Mouse (Mus musculus) left cerebral cortex, postnatal 4 days (tissue): ENCODE data around the gene Gtf2h2. TPM values are rescaled to one million over a fixed set of nuclear protein-coding genes. Genes with fewer than 3 reads are reported as not detected.
"Not testable (repeated sequence)": the region's sequence is repeated elsewhere in the genome, so short reads cannot be mapped to it uniquely, and the experiment has no call there.

Source experiments
- DNase-seq: peaks from one replicate; pipeline ENCODE4 v3.0.0-alpha.2; 2022
- intact Hi-C: fragments of 180-260 bp; cut with DNase I; formaldehyde crosslinking; loops from one replicate; pipeline ENCODE4 v1.15.1; 2025
- total RNA-seq, 2 experiments: library from RNA; stranded (reverse); gene quantifications; 2 replicates each; pipeline ENCODE4 v1.2.3; 2021

The Gtf2h2 gene
- 10 to 100 TPM; 41.0 to 52.8 TPM for total RNA-seq

DNA sequence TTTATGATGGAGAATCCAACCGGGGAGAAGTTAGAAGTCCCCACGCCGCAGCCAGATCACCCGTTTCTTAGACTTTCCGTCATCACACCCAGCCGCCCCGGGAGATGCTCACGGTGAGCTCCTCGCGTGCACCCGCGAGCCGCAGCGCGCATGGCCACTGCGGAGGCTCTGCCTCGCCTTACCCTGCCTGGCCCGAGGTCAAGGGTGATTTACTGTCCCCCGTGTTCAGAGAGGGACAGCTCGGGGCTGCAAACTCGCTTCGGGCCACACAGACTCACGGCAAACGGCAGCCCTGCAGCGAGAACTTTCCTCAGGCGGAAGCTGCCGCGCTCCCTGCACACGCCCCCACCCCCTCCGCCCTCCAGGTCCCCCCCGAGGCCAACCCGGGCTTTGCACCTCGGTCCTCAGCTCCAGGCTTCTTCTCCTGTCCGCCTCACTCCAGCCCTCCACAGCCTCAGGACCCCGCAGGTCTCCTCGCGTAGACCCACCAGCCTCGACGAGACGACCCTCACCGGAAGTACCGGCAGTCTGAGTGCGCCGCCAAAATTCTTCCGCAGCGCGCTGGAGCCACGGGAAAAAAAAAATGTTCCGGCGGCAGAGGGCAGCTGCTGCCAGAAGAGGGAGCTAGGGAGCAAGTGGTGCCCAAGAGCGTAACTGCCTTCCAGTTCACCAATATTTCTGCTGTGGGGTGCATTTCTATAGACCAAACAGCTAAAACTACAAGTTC, at the start of gene Gtf2h2:
Gene Gtf2h2 (minus strand): TSS at position 519 of the 727 bp plus-strand sequence.
- intact Hi-C loops: no loop called here

DNA sequence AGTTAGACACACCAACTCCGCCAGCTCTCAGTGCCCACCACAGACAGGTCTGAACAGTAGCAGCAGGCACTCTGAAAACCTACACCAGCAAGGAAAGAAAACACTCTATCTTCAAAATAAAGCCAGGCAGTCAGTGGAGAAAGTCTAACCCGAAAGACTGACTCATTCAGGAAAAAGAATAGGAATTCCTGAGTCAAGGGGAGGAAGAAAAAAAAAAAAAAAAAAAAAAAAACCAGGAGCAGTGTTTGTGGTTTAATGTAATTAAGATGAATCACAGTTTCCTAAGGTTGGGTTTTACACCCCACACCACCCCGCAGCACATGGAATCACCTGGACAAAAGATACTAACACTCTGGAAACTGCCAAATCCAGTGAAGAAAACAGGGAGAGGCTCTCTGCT, 43.8 kb upstream of the Gtf2h2 start:
- intact Hi-C loops: no loop called here
- no peak for DNase-seq

More for the DNA sequence above, at the start of gene Gtf2h2:
- peak; percentile 79 for DNase-seq

DNA sequence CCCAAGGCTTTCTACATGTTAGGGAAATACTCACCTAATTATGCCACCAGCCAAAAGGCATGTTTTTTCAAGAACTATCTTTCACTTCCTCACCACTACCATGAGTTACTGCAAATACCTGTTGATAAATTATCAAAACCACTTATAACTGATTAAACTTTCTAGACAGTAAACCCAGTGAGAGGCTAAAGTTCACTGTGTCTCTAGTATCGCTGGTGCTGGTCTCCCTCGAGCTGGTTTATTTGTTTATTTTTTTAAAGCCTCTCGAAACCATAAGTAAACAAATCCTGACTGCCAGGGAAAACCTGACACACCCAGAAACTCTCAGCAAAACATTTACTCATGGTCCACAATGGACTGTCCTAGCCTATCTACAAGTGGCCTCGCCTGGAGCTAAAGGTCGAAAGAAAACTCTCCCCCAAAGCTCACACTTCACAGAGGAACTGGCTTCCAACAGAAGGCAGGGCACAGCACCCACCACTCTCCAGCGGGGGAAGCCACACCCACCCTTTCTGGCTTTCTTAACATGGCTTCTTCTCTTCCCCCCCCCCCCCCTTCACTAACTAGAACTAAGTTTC, 40.5 kb upstream of the Gtf2h2 start:
- no peak for DNase-seq
- intact Hi-C loops: no loop called here

DNA sequence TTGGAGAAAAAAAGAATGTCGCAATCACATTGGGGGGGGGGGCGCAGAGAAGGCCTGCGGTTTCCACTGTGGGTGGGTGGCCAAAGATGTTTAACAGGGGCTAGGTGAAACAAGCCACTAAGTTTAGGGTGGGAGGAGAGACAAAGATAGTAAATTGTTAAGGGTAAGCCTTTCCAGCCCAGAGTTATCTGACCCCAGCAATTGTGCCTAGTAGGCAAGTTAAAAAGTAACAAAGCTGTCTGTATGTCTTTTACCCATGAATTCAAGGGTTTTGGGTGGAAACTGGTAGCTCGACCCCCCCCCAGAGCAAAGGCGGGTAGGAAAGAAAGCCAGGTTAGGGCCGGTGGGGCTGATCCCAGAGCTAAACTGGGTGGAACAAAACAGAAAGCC, 34.3 kb upstream of the Gtf2h2 start:
- DNase-seq: no peak
- intact Hi-C loops: no loop called here

DNA sequence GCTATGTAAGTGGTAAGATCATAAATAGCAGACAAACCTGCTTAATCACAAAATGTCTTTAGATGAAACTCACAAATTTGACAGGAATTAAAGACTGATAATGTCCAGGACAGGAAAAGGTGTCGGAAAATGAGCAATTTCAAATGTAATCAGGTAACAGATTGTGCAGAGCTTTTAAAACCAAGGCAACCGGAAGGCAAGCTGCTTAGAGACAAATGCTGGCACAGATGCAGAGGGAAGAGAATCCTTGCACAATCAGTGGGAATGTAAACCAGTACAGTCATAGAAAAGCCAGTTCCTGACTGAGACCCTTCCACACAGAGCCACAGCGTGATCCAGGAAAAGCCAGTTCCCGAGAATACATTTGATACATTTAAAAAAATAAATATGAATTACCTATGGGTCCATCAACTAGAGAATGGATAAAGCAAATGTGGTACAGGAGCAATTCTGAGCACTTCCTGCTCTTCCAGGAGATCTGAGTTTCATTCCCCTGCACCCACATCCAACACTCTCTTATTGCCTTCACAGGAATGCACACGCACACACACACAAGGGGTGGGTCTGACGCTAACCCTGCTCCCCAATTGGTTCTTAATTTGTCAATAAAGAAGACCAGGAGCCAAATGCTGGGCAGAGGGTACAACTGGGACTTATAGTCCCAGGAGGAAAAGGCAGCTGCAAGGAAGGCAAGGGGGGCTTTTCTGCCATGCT, 33.7 kb upstream of the Gtf2h2 start:
- intact Hi-C loops: no loop called here
- DNase-seq: no peak

DNA sequence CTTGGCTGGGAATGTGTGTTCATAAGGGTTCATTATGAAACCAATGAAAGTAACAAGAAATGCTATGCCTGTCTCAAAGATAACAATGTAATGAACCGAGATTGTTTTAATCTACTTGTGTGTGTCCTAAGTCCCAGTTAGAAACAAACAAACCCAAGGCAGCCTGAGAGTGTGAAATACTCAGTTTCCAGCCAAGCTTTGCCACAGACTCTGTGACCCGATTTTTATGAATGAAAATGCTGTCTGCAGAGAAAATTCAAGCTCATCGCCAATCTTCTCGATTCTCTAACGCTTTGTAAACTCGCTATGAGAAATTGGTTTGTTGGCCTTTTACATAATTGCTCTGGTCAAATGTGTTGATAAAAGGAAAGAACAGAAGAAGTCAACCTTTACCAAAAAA, 32.5 kb upstream of the Gtf2h2 start:
- intact Hi-C loops: no loop called here
- no peak for DNase-seq

DNA sequence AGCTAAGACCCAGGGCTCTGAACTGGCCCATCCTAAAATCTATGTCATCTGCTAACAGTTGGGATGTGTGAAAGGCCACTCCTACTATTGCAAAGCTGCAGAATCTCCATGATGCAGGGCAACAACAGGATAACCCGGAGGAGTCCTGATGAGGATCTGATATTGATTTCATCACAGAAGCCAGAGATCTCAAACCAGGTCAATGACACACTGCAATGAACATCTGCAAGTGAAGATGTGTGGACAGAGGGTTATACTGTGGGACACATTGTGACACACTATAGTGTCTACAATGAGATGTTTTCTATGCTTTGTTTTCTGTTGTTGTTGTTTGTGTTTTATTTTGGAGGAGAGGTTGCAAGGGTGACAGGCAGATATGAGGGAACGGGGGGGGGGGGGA, 31.3 kb upstream of the Gtf2h2 start:
- intact Hi-C loops: no loop called here
- DNase-seq: no peak

DNA sequence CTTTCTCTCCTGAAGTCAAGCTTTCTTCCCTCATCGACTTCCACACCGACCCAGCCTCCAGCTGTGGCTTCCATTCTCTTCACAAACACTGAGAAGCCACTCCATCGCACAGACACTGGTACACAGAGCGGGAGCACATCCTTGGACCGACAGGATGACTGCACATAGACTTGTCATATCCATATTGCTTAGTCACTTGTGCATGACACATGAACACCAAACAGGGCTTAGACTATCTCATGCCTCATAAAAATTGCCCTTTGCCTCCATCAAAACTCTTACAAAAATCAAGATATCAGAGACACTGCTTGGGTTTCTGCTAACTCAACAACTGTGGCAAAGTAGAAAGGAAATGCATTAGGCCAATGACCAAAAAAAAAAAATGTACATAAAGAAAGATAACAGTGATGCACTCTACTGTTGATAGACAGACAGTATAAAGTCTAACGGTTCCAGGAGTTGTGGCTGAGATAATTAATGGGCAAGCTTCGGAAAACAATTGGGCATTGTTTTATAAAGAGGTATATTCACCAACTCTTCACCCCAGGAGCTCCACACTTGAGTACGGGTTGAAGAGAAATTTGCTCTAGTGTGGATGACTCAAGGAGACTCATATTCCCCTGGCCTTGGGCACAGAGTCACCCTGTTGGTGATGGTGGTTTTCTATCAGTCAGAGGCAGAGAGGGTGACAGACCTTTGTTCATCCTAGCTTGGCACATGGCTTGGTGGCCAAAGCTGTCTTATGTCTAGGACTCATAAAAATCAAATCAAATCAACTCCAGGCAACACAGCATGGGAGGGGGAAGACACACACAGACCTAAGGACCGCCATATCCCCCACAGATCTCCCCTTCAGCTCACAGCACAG, 29.6 kb upstream of the Gtf2h2 start:
- DNase-seq: no peak
- intact Hi-C loops: no loop called here

DNA sequence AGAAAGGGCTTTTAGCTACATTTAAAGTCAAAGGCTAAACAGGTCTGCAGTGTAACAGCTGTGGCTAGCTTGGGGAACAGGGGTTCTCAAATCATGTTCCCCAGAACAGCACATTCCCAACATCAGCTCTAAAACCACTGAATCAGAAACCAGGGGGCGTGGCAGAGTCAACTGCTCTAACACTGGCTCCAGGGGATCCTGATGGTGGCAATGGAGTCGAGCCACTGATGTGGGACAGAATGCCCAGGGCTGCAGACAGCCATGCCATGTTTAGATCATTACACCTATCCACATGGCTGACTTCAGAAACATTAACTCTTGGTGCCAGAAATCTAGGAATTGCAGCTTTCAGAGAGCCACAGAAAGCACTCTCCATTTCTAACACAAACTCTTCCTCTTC, 26.8 kb upstream of the Gtf2h2 start:
- no peak for DNase-seq
- intact Hi-C loops: no loop called here

DNA sequence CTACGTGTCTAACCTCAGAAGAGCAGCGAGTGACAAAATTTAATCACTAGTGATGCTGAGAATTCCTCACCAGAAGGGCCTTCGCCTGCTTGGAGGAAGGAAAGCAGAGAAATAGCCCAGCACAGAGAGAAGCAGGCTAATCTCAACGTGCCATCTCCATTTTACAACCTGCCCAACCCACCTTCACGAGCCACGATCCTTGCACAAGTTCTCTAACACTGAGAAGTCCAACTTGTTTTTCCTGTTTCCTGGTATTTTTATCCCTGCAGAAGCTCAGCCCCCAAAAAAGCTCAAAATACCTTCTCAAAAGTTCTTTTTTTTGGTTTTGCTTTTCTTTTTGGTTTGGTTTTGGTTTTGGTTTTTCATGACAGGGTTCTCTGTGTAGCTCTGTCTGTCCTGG, 25.8 kb upstream of the Gtf2h2 start:
- intact Hi-C loops: no loop called here
- no peak for DNase-seq

DNA sequence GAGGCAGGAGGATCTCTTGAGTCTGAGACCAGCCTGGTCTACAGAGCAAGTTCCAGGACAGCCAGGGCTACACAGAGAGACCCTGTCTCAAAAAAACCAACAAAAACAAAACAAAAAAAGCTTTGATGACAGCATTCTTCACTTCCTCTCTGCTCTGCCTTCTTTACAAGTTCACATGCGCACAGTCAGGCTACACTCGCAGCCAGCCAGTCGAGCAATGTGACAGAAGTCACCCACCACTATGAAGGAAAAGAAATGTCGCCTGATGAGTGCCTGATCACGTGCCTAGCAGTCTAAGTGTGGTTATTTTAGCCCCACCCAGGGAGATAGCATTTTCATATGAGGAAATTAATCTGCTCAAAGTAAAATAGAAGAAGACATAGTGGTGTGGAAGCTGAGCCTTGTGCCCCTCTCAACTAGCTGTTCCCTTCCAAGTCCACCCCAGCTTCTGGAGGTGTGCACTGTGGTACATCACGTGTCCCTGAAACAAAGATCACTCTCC, 25.3 kb upstream of the Gtf2h2 start:
- intact Hi-C loops: no loop called here
- DNase-seq: no peak

DNA sequence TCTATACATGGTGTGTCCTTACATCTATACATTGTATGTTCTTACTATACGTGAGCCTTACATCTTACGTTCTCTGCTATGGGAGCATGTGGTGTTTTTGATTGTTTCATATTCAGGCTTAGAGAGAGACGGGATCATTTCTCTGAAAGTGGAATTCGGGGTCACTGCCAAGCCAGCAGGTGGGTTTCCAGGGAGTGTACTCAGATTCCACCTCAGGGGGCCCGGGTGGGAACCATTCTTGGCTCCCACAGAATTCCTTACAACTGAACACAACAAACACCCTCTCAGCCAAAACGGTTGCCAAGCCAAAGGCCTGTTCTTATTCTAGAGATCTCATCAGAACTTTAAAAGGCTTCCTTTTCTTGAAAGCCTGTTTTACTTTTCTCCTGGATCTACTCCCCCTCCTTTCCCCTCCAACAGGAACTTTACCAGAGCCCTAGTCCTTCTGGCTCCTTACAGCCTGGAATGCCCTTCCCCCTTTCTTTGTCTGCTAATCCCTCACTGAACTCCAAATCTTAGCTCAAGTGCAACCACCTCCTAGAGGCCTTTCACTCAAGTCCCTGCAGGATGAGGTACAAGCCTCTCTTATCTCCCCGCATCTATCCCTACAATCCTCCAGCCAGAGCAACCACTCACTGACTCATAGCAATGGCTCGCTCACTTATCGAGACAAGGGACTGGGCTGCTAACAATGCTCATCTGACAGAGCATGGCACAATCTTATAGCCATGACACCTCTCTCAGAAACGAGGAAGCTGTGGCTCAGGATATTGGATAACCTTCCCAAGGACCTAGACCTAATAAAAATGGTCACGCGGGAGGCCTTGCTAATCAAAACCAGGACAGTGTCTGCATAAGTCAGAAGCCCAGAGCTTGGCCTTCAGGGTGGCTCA, 24.1 kb upstream of the Gtf2h2 start:
- DNase-seq: peak; percentile 32
- intact Hi-C loops: no loop called here

DNA sequence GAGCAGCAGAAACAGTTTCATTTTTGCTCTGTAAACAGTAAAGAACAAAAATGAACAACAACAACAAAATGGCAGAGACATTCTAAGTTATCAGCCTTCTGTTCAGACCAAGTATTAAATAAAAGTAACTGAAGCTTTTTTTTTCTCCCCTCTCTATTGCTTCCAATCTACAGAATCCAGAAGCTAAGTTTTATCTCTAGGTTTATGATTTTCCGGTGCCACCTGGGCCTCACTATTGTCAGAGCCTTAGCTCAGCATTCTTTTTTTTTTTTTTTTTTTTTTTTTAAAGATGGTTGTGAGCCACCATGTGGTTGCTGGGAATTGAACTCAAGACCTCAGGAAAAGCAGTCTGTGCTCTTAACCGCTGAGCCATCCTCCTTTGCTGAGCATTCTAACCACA, 20.4 kb upstream of the Gtf2h2 start:
- DNase-seq: no peak
- intact Hi-C loops: no loop called here

DNA sequence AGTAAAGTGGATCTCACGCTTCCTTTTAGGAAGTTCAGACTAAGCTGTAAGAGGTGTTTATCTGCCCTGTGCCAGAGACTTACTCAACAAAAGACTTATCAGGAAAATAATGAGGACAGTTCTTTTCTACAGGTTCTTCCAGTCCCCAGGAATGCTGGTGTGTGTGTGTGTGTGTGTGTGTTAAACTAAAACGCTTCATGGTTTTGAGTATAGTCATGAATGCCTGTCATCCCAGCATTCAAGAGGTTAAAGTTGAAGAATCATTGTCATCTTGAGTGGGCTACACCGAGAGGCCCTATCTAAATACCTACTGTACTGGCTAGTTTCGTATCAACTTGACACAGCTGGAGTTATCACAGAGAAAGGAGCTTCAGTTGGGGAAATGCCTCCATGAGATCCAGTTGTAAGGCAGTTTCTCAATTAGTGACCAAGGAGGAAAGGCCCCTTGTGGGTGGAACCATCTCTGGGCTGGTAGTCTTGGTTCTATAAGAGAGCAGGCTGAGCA, 19.5 kb upstream of the Gtf2h2 start:
- no peak for DNase-seq
- intact Hi-C loops: no loop called here

DNA sequence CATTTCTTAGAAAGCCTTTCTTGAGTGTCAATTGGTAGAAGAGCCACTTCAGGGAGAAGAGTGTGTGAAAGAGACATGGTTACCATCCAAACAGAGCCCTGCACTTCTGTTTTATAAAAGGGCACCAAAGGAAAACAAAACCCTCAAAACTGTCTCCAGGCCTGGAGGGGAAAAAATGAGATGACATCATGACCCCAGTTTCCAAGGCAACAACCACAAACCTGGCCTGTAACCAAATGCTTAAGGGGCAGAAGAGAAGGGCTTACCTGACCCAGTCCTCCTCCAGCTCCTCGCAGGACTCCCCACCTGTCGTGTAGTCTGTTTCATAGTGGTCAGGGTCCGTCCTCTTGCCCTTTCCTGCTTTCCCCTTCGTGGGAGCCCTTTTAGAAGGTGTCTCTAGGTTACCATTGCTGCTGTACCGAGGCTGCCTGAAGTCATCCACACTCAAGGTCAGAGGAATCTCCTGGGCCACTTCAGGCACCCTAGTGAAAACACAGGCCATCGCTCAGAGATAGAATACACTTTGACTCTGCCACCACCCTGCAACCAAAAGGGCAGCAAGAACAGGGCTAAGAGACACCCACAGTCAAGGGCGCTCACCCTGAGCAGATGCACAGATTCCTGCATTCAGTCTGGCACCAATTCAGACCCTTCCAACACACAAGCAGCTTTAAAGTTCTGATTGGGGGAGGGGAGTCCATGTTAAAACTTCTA, 18.9 kb upstream of the Gtf2h2 start:
- no peak for DNase-seq
- intact Hi-C loops: no loop called here

DNA sequence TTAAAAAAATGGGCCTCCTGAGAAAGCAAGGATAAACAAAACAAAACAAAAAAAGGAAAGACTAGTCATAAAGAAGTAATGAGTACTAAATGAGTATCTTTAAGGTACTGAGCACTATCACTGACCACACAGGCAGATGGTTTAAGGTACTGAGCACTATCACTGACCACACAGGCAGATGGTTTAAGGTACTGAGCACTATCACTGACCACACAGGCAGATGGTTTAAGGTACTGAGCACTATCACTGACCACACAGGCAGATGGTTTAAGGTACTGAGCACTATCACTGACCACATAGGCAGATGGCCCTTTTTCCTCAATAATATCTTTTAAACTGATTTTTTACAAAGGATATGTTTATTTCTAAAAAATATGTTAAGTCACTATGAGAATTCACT, 7.2 kb upstream of the Gtf2h2 start:
- intact Hi-C loops, DNase-seq: not testable (repeated sequence)

DNA sequence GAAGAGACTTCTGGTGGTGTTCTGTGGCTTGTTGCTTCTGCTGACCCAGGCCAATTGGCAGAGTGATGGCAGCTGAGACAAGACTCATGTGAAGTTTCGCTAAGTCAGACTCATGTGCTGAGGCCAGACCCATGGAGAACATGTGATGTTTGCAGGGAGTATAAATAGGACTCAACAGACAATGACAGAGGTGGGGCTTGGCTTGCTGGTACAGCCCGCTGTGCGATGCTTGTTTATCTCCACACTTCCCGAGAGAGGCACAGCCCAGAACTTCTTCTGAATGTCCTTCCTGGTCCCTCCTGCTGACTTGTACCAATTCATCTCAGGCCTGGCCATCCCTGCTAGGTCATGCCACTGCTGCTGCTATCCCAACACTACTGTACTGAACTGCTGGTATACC, 3.0 kb upstream of the Gtf2h2 start:
- no peak for DNase-seq
- intact Hi-C loops: no loop called here

DNA sequence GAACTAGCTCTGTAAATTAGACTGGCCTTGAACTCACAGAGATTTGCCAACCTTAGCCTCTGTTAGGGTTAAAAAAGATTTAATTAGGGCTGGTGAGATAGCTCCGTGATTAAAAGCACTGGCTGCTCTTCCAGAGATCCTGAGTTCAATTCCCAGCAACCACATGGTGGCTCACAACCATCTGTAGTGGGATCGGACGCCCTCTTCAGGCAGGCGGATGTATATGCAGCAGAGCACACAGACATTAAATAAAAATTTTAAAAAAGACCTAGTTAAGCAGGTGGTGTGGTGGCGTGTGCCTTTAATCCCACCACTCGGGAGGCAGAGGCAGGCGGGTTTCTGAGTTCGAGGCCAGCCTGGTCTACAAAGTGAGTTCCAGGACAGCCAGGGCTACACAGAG, 2.0 kb upstream of the Gtf2h2 start:
- intact Hi-C loops, DNase-seq: not testable (repeated sequence)

DNA sequence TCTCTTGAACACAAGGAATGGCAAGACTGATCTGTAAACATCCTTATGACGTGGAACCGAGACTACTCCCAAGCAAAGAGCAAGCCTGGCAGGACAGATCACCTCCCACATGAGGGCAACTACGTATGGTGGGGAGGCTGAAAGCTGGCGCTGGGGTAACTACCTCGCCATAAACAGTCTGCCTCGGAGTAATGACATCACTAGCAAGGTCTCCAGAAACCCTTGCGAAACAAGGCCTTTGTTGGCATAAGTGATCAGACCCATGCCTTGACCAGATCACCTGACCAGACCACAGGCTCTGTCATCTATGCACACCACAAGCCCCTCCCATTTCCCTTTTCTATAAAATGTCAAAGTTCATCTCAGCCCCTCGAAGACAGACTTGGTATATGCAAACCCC, 934 bp upstream of the Gtf2h2 start:
- intact Hi-C loops: no loop called here
- DNase-seq: no peak
